ENCODE assay signal across 8 mouse cellular contexts in the genomic region with DNA sequence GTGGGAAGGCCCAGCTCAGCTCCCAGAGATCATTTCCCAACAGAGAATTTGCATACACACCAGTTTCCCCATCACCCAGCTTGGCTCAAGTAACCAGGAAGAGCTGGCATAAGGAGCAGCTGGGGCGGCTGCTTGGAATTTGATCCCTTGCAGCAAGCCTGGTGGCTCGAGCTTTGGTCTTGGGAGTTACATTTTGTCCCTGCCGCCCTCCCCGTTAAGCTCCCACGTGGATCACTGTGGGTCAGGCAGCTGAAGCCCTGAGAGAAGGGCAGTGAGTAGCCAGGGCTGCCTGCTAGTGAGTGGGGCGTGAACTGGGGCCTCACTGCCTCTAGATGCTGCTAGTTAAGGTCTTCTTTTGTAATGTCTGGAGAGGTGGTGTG. TPM values are rescaled to one million over a fixed set of nuclear protein-coding genes. Genes with fewer than 3 reads are reported as not detected.
DNase-seq lines count a peak whose midpoint lies in the region; TF ChIP-seq lines count a peak whose summit lies in the region.

No protein-coding gene starts in this region.

- intact Hi-C loops in left cerebral cortex, adult 2 months (cut with DNase I) = loop anchor here (2.0 kb wide), 1 partner anchor 29 kb away; no protein-coding TSS in a partner anchor

- no peak for TF ChIP-seq POLR2A in bone marrow, adult 2 months (IDR thresholded peaks at IDR 0.05; ENCODE audit: borderline replicate concordance, control insufficient read depth, low read depth, low read length)

- no peaks in the 10 kb centered on the region for H3K9me3 ChIP-seq in limb, embryonic 10.5 days (replicated peaks)

- DNase-seq in left cerebral cortex, adult 2 months (ENCODE audit: extremely low spot score in 1 of 2, low spot score in 2 of 2) = peak in 1 of 2 experiments; percentile 22
- DNase-seq in left cerebral cortex, adult 9 months (ENCODE audit: low spot score in 2 of 2) = no peak
- DNase-seq in gastrocnemius, adult 18-20 months (ENCODE audit: low spot score) = peak; percentile 70
- no peak for DNase-seq in limb, embryonic 10.5 days (ENCODE audit: low spot score)
- DNase-seq in telencephalon, adult 2 months (ENCODE audit: low read depth, low spot score) = peak; percentile 42
- no peak for DNase-seq in neural tube, embryonic 10.5 days (ENCODE audit: extremely low spot score, low spot score)
- DNase-seq in embryo, embryonic 10.5 days (ENCODE audit: low spot score) = no peak

- no peak; the same call in 1 of the 2 replicates for TF ChIP-seq CTCF in left cerebral cortex, adult 2 months (IDR thresholded peaks at IDR 0.05)
- no peak for TF ChIP-seq CTCF in bone marrow, adult 2 months (IDR thresholded peaks at IDR 0.05; ENCODE audit: control insufficient read depth, insufficient read depth, low read length)

- 41% methylated on average over 6 of the region's 6 CpGs for WGBS in bone marrow, adult 2 months
- WGBS in limb, embryonic 10.5 days = 18% methylated on average over 6 of the region's 6 CpGs

- no peak overlapping the region for H3K4me3 ChIP-seq in left cerebral cortex, adult 2 months
- no peak overlapping the region for H3K4me3 ChIP-seq in bone marrow, adult 2 months (replicated peaks; ENCODE audit: control insufficient read depth, low read depth, low read length)
- no peak overlapping the region for H3K4me3 ChIP-seq in limb, embryonic 10.5 days

- H3K36me3 ChIP-seq in limb, embryonic 10.5 days = peaks cover 14% of the 10 kb centered on the region

- peaks cover 18% of the 10 kb centered on the region for H3K27me3 ChIP-seq in limb, embryonic 10.5 days (ENCODE audit: low read depth, poor library complexity, severe bottlenecking)

- H3K27ac ChIP-seq in left cerebral cortex, adult 2 months = peak overlapping the region; percentile 80
- peak overlapping the region; percentile 54 for H3K27ac ChIP-seq in bone marrow, adult 2 months (ENCODE audit: control insufficient read depth, insufficient read depth, low read depth, low read length, poor library complexity)
- peak overlapping the region; percentile 78 for H3K27ac ChIP-seq in limb, embryonic 10.5 days

- H3K4me1 ChIP-seq in bone marrow, adult 2 months (ENCODE audit: control insufficient read depth, insufficient read depth, low read length) = peaks cover 19% of the 10 kb centered on the region
- H3K4me1 ChIP-seq in limb, embryonic 10.5 days = peaks cover 33% of the 10 kb centered on the region

RNA-seq across cellular contexts. Expression of gene Zc3h12a, which starts 11.9 kb away (rescaled TPM):
- total RNA-seq in left cerebral cortex, adult 2 months (2021) = under 1 TPM; 0.79 to 1.00 TPM
- polyA plus RNA-seq in bone marrow, adult 2 months (2011; ENCODE audit: insufficient read depth, insufficient read length, low replicate concordance, missing spikeins) = 3.6 and 12.5 TPM in 2 replicates
- 1 to 10 TPM; 2.8 to 3.0 TPM for total RNA-seq in gastrocnemius, adult 18-20 months (2021)
- 0.23 and 0.58 TPM in 2 replicates for polyA plus RNA-seq in limb, embryonic 10.5 days (2016; fragmentation: Nextera tagmentation; extraction: Ambion mirVana)

RNA-seq across cellular contexts. Expression of gene Meaf6, which starts 30.8 kb away (rescaled TPM):
- total RNA-seq in left cerebral cortex, adult 2 months (2021) = 100 to 1,000 TPM; 132 to 138 TPM
- polyA plus RNA-seq in bone marrow, adult 2 months (2011; ENCODE audit: insufficient read depth, insufficient read length, low replicate concordance, missing spikeins) = 25.1 and 39.9 TPM in 2 replicates
- total RNA-seq in gastrocnemius, adult 18-20 months (2021) = 10 to 100 TPM; 11.6 TPM
- 64.2 and 70.9 TPM in 2 replicates for polyA plus RNA-seq in limb, embryonic 10.5 days (2016; fragmentation: Nextera tagmentation; extraction: Ambion mirVana)

RNA-seq across cellular contexts. Expression of gene Snip1, which starts 49.2 kb away (rescaled TPM):
- total RNA-seq in left cerebral cortex, adult 2 months (2021) = 10 to 100 TPM; 15.2 to 16.1 TPM
- polyA plus RNA-seq in bone marrow, adult 2 months (2011; ENCODE audit: insufficient read depth, insufficient read length, low replicate concordance, missing spikeins) = 9.4 and 15.8 TPM in 2 replicates
- total RNA-seq in gastrocnemius, adult 18-20 months (2021) = 1 to 10 TPM; 4.8 TPM
- 35.5 and 35.7 TPM in 2 replicates for polyA plus RNA-seq in limb, embryonic 10.5 days (2016; fragmentation: Nextera tagmentation; extraction: Ambion mirVana)

RNA-seq across cellular contexts. Expression of gene Dnali1, which starts 50.2 kb away (rescaled TPM):
- under 1 TPM; 0.27 to 0.37 TPM for total RNA-seq in left cerebral cortex, adult 2 months (2021)
- not detected in 2 replicates for polyA plus RNA-seq in bone marrow, adult 2 months (2011; ENCODE audit: insufficient read depth, insufficient read length, low replicate concordance, missing spikeins)
- not detected for total RNA-seq in gastrocnemius, adult 18-20 months (2021)
- 0.09 and 0.15 TPM in 2 replicates for polyA plus RNA-seq in limb, embryonic 10.5 days (2016; fragmentation: Nextera tagmentation; extraction: Ambion mirVana)

Comparison
In these comparisons a context has a peak if more than half of its experiments do, and no peak if none do; other contexts are left out.
1. DNase-seq: peak in gastrocnemius, adult 18-20 months (single experiment) and telencephalon, adult 2 months (single experiment); none in left cerebral cortex, adult 9 months (0 of 2), limb, embryonic 10.5 days (single experiment), neural tube, embryonic 10.5 days (single experiment) and embryo, embryonic 10.5 days (single experiment).
2. RNA of gene Meaf6, which starts 30.8 kb away (total RNA-seq): 132 to 138 TPM in left cerebral cortex, adult 2 months; 11.6 TPM in gastrocnemius, adult 18-20 months; every median in the first group is over 10 times any median in the second.
3. Peak in every context shown above with its lines, with median percentiles within 50 percentile points of each other: H3K27ac ChIP-seq.